ENCODE assay signal across 9 mouse cellular contexts in genomic region chr2:52632880-52633279, GRCm38 (mm10). TPM values are rescaled to one million over a fixed set of nuclear protein-coding genes. Genes with fewer than 3 reads are reported as not detected.
DNase-seq lines count a peak whose midpoint lies in the region; ATAC-seq lines count a peak whose summit lies in the region.
"Had no signal": no experiment of that assay in that cellular context is flagged by ENCODE, and none has a peak within 500 bp of the region (broad histone marks: within the 10 kb centered on the region; RNA-seq: fewer than 3 reads in every experiment).

No protein-coding gene starts in this region.

- peak; percentile 52; the same call in 1 of the 2 replicates for ATAC-seq in limb, embryonic 12.5 days (ENCODE audit: insufficient number of reproducible peaks, insufficient read depth, low FRiP score, low TSS enrichment, low read depth)

- H3K4me1 ChIP-seq in limb, embryonic 12.5 days (replicated peaks): no peaks in the 10 kb centered on the region; the same call in 1 of the 2 replicates

- peak; percentile 30 for DNase-seq in urinary bladder, adult 2 months (ENCODE audit: low spot score)
- DNase-seq in urinary bladder, postnatal 10 days (ENCODE audit: low spot score): no peak
- peak; percentile 83 to 90 for DNase-seq in cerebellum, postnatal 25 days
- peak; percentile 68 for DNase-seq in gastrocnemius, postnatal 14 days
- peak; percentile 38 to 76 for DNase-seq in kidney, adult 8-10 months
- DNase-seq in neural tube, embryonic 10.5 days (ENCODE audit: extremely low spot score, low spot score): peak; percentile 66
- DNase-seq in thymus, postnatal 0 days (ENCODE audit: low spot score): peak; percentile 55

- H3K4me2 ChIP-seq in limb, embryonic 12.5 days: no peak overlapping the region

- 5% methylated on average over 7 of the region's 7 CpGs for WGBS in limb, embryonic 12.5 days

- no peaks in the 10 kb centered on the region for H3K36me3 ChIP-seq in limb, embryonic 12.5 days

- peaks cover 8% of the 10 kb centered on the region; the same call in 1 of the 2 replicates for H3K27me3 ChIP-seq in limb, embryonic 12.5 days

- H3K27ac ChIP-seq in limb, embryonic 12.5 days: no peak overlapping the region

- no peaks in the 10 kb centered on the region for H3K9me3 ChIP-seq in limb, embryonic 12.5 days

- H3K4me3 ChIP-seq in limb, embryonic 12.5 days (replicated peaks): no peak overlapping the region
- H3K4me3 ChIP-seq: myocyte had no signal

- intact Hi-C loops in gastrocnemius, postnatal 14 days (cut with DNase I; ENCODE audit: low total_unique reads): no loop called here

- no peak overlapping the region for H3K9ac ChIP-seq in limb, embryonic 12.5 days (replicated peaks)

RNA-seq across cellular contexts. Expression of gene Cacnb4, which starts 43.8 kb away (rescaled TPM):
- polyA plus RNA-seq in urinary bladder, adult 2 months (2012; rRNA removed): 0.74 and 0.75 TPM in 2 replicates
- total RNA-seq in gastrocnemius, postnatal 14 days (2021): under 1 TPM; 0.23 to 0.29 TPM
- polyA plus RNA-seq in limb, embryonic 12.5 days (2016; fragmentation: Nextera tagmentation; extraction: Ambion mirVana): 0.50 and 0.88 TPM in 2 replicates
- 0.18 and 0.21 TPM in 2 replicates for polyA plus RNA-seq in thymus, postnatal 0 days (2015; fragmentation: Nextera tagmentation; extraction: Ambion mirVana)
